ENCODE assay signal across 9 mouse cellular contexts in the genomic region with DNA sequence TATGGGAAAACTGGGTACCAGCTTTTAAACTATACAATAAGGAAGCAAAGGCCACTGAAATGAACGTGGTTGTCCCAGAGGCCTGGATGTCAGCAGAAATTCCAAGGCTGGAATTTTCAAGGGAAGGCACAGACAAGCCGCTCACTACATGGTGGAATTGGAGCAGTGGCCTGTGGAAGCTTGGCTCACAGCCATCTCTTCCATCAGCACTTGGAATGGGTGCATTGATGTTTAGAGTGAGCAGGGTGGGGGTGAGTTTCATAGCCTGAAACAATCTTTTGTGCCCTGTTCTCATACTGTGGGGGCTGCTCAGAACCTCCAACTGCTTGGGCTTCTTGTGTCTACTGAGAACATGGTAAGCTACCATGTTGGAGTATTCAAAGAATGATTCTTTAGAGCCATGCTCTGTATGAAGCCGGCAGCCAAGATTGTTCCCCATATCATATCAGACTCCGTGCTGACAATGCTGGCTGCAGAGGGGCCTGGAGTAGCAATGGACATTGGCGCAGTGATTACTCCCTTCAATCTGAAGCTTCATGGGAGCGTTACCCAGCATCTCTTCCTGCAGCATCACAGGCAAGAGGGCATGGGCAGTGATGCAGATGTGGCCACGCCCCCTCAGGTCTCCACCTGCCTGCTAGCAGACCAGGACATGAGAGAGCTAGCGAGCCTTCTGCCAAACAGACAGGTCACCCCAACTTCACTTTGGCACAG.
A peak's percentile ranks its signal among the peaks of the same experiment; 100 is the strongest.
DNase-seq lines count a peak whose midpoint lies in the region; ATAC-seq lines count a peak whose summit lies in the region.
"Had no signal": no experiment of that assay in that cellular context is flagged by ENCODE, and none has a peak within 500 bp of the region (broad histone marks: within the 10 kb centered on the region; RNA-seq: fewer than 3 reads in every experiment).

No protein-coding gene starts in this region.

- H3K27ac ChIP-seq in hindbrain, embryonic 12.5 days = 0 out of 2 replicates have a peak overlapping the region, but pooled peaks have one; percentile 30
- no peak overlapping the region for H3K27ac ChIP-seq in hindbrain, embryonic 11.5 days (ENCODE audit: low read depth, low read length)
- peak overlapping the region; percentile 70 for H3K27ac ChIP-seq in neural tube, embryonic 13.5 days (replicated peaks)
- H3K27ac ChIP-seq in hindbrain, embryonic 16.5 days (ENCODE audit: low read depth, low read length) = no peak overlapping the region

- no peak for DNase-seq in hindbrain, embryonic 11.5 days (ENCODE audit: low spot score)
- DNase-seq in neural tube, embryonic 10.5 days (ENCODE audit: extremely low spot score, low spot score) = no peak
- DNase-seq in adrenal gland, postnatal 10 days = no peak
- DNase-seq in right cerebral cortex, postnatal 25 days = no peak
- DNase-seq: cerebellum, postnatal 36 days; thymus, postnatal 36 days had no signal

- no peak for ATAC-seq in hindbrain, embryonic 12.5 days (ENCODE audit: low FRiP score)
- no peak for ATAC-seq in hindbrain, embryonic 11.5 days (ENCODE audit: low FRiP score)
- no peak; the same call in 1 of the 2 replicates for ATAC-seq in neural tube, embryonic 13.5 days (ENCODE audit: low read depth)
- peak; percentile 58 for ATAC-seq in hindbrain, embryonic 16.5 days

- no peak overlapping the region for H3K4me2 ChIP-seq in hindbrain, embryonic 12.5 days (replicated peaks)
- H3K4me2 ChIP-seq in hindbrain, embryonic 11.5 days (replicated peaks; ENCODE audit: low read depth, low read length) = no peak overlapping the region
- no peak overlapping the region for H3K4me2 ChIP-seq in neural tube, embryonic 13.5 days
- no peak overlapping the region for H3K4me2 ChIP-seq in hindbrain, embryonic 16.5 days (ENCODE audit: low read length)

- no peaks in the 10 kb centered on the region for H3K36me3 ChIP-seq in hindbrain, embryonic 12.5 days
- no peaks in the 10 kb centered on the region for H3K36me3 ChIP-seq in hindbrain, embryonic 11.5 days (ENCODE audit: control insufficient read depth, insufficient read depth, low read length)
- no peaks in the 10 kb centered on the region for H3K36me3 ChIP-seq in neural tube, embryonic 13.5 days
- no peaks in the 10 kb centered on the region for H3K36me3 ChIP-seq in hindbrain, embryonic 16.5 days (ENCODE audit: control insufficient read depth, insufficient read depth, low read length)

- no peaks in the 10 kb centered on the region for H3K27me3 ChIP-seq in hindbrain, embryonic 12.5 days
- no peaks in the 10 kb centered on the region for H3K27me3 ChIP-seq in hindbrain, embryonic 11.5 days (ENCODE audit: control insufficient read depth, insufficient read depth, low read length)
- no peaks in the 10 kb centered on the region for H3K27me3 ChIP-seq in neural tube, embryonic 13.5 days
- H3K27me3 ChIP-seq in hindbrain, embryonic 16.5 days (replicated peaks; ENCODE audit: control insufficient read depth, insufficient read depth, low read length) = no peaks in the 10 kb centered on the region

- peaks cover 9% of the 10 kb centered on the region for H3K4me1 ChIP-seq in hindbrain, embryonic 12.5 days
- no peaks in the 10 kb centered on the region for H3K4me1 ChIP-seq in hindbrain, embryonic 11.5 days (replicated peaks; ENCODE audit: control insufficient read depth, insufficient read depth, low read length)
- peaks cover 36% of the 10 kb centered on the region for H3K4me1 ChIP-seq in neural tube, embryonic 13.5 days (replicated peaks)
- H3K4me1 ChIP-seq in hindbrain, embryonic 16.5 days (ENCODE audit: control insufficient read depth, insufficient read depth, low read depth, low read length) = peaks cover 4% of the 10 kb centered on the region; the same call in 1 of the 2 replicates

- no peak overlapping the region for H3K9ac ChIP-seq in hindbrain, embryonic 12.5 days
- H3K9ac ChIP-seq in hindbrain, embryonic 11.5 days (ENCODE audit: low read depth, low read length) = no peak overlapping the region
- H3K9ac ChIP-seq in neural tube, embryonic 13.5 days = no peak overlapping the region
- H3K9ac ChIP-seq in hindbrain, embryonic 16.5 days (ENCODE audit: low read depth, low read length) = no peak overlapping the region

- H3K4me3 ChIP-seq in hindbrain, embryonic 12.5 days = no peak overlapping the region
- H3K4me3 ChIP-seq in hindbrain, embryonic 11.5 days (ENCODE audit: low read depth, low read length) = no peak overlapping the region
- H3K4me3 ChIP-seq in neural tube, embryonic 13.5 days = no peak overlapping the region
- H3K4me3 ChIP-seq in hindbrain, embryonic 16.5 days (ENCODE audit: low read length) = no peak overlapping the region

- 79% methylated on average over 8 of the region's 8 CpGs for WGBS in hindbrain, embryonic 12.5 days
- 85% methylated on average over 8 of the region's 8 CpGs for WGBS in hindbrain, embryonic 11.5 days
- WGBS in neural tube, embryonic 13.5 days = 82% methylated on average over 8 of the region's 8 CpGs
- 73% methylated on average over 8 of the region's 8 CpGs for WGBS in hindbrain, embryonic 16.5 days

- no peaks in the 10 kb centered on the region for H3K9me3 ChIP-seq in hindbrain, embryonic 12.5 days (replicated peaks)
- H3K9me3 ChIP-seq in hindbrain, embryonic 11.5 days (ENCODE audit: control insufficient read depth, low read length) = no peaks in the 10 kb centered on the region
- no peaks in the 10 kb centered on the region for H3K9me3 ChIP-seq in neural tube, embryonic 13.5 days
- H3K9me3 ChIP-seq in hindbrain, embryonic 16.5 days (ENCODE audit: control insufficient read depth, low read length) = no peaks in the 10 kb centered on the region

Comparison
In these comparisons a context has a peak if more than half of its experiments do, and no peak if none do; other contexts are left out.
1. H3K27ac ChIP-seq: peak in hindbrain, embryonic 12.5 days (single experiment) and neural tube, embryonic 13.5 days (single experiment); none in hindbrain, embryonic 11.5 days (single experiment) and hindbrain, embryonic 16.5 days (single experiment).